Mouse (Mus musculus) layer of hippocampus, postnatal 14 days (tissue): ENCODE data around the gene Rab37. TPM values are rescaled to one million over a fixed set of nuclear protein-coding genes. Genes with fewer than 3 reads are reported as not detected.

Experiments used
- DNase-seq, 2 experiments: peaks; one replicate each; pipeline ENCODE4 v3.0.0; 2021 to 2022; ENCODE audit warnings: low spot score in 2 of 2, mixed read lengths in 1 of 2
- total RNA-seq, 2 experiments: library from RNA; stranded (reverse); gene quantifications; 2 replicates each; pipeline ENCODE4 v1.2.3; 2021

Rab37 gene
- total RNA-seq, 2 experiments from 2014 or later, result 1.6 to 5.1 TPM

DNA sequence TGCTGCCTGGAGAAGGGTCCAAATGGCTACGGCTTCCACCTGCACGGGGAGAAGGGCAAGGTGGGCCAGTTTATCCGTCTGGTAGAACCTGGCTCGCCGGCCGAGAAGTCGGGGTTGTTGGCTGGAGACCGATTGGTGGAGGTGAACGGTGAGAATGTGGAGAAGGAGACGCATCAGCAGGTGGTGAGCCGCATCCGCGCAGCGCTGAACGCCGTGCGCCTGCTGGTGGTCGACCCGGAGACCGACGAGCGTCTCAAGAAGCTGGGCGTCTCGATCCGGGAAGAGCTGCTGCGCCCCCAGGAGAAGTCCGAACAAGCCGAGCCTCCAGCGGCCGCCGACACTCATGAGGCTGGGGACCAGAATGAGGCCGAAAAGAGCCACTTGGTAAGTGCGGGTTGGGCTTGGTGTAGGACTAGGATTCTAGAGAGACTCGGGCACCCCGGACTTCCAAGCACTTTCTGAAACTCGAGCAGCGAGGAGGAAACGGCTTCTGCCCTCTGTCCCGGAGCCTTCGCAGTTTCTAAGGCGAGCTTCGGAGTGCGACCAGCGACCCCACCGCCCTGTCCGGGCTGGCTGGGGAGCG lies 72.4 kb downstream of the Rab37 start:
- DNase-seq, result no peak

DNA sequence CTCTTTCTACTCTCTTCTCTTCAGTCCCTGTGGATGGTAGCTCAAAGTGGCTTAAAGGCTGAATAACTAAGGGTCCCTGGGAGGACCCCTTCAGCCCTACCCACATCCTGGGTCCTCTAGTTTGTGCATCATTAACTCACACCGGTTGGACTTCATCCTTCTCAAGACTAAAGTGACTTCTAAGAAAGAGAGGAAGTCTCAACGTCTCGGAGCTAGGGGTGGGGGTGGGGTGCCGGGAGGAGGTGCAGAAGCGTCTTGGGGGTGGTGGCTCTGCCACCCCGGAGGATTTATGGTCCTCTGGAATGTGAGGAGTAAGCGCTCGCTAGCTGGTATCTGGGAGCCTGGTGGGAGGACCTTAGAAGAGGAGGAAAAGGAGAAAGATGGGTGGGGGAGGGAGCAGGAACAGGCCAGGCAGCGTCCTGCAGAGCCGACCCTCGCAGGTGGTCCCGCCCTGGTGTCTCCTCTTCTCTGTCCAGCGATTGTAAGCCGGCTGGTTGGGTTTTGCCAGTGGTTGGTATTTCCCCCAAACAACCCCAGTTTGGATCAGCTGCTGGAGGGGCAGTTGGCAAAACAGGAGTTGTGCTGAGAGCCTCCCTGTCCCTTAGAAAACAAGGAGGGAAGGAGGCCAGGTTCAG lies 73.2 kb downstream of the Rab37 start:
- DNase-seq, result no peak

DNA sequence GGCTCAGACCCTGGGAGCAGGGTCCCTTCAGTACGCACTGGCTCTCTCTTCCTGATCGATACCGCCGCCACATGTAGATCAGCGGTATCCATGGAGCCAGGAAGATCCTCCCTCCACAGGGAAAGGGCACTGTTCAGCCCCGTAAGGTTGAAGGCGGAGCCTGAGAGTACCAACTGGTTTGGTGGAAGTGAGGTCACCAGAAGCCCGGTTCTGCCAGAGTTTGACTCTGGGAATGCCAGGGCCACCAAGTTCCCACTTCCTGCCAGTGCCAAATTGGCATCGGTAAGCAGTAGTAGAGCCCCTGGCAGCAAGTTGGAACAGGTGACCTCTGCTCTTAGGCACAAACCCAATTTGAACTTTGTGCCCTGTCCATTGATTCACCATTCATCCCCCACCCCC lies 73.7 kb downstream of the Rab37 start:
- peak in 1 of 2 experiments; percentile 77 for DNase-seq

DNA sequence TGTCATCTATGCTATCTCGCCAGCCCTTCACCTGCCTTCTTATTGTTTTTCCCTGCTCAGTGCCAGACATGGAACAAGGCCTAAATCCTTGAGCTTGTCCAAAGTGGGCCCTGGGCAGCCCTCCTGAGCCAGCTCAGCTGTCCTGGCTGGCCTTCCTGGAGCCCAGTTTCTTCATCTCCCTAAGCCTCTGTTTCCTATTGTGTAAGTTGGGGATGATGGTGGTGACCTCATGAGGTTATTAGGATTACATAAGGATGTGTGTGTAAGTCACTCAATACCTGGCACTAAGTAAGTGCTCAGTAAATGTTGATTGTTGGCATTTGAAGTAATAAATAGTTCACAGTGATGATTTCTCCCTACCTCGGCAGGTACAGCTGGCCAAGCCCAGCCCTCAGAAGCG lies 75.5 kb downstream of the Rab37 start:
- no peak for DNase-seq

DNA sequence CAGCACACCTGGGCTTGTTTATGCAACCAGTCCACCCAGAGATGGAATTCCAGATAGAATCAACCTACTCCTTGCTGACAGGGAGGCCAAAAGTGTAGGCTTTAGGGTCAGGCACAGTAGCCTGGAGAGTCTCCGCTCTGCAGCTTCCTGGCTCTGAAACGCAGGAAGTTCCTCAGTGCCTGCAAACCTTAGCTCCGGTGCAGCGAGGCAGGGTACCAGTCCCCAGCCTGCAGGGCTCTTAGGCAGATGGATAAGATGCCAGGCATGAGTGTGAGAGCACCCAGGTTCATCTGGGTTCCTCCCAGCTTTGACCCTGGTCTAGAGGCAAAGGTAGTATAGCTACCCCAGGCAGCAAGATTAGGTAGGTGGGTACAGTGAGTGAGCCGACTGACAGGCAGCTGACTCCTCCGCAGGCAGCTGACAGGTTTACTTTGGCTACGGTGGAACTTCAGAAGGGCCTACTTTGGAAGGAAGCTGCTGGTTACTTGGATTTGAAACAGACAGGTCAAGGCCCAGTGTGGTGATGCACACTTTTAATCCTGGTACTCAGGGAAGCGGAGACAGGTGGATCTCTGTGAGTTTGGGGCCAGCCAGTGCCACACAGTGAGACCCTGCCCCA lies 76.5 kb downstream of the Rab37 start:
- no peak for DNase-seq

DNA sequence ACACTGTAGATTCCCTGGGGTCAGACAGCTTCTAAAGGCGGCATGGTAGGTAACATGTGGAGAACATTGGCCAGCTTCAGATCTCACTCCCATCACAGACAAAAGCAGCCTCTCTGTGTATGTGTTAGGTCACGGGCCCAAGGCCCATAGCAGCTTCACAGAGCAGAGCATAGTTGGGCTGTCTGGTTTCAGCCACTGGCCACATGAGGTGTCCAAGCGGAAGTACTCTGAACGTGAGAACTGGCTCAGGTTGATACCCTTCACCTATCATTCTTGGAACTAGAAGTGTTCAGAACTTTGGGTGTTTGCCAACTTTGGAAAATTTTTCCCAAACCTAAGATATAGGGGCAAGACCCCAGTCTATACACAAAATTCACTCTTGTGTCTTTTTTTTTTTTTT lies 78.2 kb downstream of the Rab37 start:
- DNase-seq, result no peak

DNA sequence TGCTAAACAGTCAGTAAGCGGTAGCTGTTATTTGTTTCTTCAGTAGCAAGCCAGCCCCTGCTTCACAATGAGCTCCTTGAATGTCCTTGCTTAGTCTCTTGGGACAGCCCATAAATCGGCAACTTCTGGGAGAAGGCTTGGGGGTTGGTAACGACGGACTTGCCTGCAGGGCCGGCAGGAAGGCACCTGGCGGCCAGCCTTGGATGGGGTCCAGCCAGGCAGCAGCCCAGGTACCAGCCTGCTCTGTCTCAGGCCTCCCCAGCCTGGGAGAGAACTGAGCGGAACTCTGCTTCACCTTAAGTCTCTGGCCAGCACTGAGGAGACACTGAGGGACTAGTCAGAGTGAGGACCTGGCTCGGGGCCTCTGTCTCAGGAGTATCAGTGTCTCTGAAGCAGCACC lies 79.9 kb downstream of the Rab37 start:
- DNase-seq, result no peak

DNA sequence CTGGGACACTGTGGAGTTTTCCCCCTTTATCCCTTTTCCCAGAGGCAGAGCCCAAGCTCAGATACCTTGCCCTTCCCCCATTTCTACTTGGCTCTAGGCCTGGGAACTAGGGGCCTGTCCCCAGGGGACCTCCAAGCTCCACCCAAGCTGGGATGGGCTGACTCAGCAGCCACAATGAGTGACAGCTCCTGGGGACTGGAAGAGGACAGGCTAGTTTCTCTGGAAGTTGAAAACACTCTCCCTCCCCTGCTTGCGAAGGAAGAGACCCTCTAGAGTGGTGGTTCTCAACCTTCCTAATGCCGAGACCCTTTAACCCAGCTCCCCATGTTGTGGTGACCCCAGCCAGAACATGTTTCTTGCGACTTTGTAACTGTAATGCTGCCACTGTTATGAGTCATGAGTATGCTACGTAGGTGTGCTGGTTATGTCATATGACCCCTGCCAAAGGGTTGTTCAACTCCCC lies 81.6 kb downstream of the Rab37 start:
- no peak for DNase-seq

DNA sequence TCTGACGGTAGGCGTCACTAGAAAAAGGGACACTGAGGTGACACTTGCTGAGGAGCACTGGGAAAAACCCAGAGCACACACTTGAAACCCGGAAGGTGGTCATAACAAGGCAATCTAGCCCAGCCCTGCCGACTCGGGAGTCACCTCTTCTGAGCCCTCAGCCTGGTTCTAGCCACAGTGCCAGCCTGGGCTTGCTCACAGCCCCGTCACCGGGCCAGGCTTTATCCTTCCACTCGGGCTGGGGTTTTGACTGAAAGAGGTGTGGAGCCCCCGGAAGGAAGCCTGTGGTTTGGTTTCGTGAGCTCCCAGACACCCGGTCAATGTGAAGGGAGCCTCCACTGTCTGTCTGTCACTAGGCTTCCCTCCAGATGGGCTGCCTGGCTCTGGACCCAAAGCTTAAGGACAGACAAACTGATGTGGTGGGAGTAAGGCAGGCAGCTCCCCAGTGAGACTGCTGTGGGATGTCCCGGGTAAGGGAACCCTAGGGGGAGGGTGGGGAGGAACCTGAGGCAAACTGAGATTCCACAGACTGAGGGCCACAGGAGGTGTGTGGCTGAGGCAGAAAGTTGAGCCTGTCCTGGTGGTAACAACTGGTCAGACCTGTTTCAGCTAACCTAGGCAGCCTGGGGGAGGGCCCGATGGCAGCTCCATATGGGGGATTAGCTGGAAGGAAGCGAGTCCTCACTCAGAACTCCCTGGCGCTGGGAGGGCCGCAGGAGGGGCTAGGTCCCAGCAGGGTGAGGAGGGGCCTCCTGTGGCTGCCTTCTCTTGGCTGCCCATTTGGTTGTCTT lies 82.5 kb downstream of the Rab37 start:
- DNase-seq, result no peak

DNA sequence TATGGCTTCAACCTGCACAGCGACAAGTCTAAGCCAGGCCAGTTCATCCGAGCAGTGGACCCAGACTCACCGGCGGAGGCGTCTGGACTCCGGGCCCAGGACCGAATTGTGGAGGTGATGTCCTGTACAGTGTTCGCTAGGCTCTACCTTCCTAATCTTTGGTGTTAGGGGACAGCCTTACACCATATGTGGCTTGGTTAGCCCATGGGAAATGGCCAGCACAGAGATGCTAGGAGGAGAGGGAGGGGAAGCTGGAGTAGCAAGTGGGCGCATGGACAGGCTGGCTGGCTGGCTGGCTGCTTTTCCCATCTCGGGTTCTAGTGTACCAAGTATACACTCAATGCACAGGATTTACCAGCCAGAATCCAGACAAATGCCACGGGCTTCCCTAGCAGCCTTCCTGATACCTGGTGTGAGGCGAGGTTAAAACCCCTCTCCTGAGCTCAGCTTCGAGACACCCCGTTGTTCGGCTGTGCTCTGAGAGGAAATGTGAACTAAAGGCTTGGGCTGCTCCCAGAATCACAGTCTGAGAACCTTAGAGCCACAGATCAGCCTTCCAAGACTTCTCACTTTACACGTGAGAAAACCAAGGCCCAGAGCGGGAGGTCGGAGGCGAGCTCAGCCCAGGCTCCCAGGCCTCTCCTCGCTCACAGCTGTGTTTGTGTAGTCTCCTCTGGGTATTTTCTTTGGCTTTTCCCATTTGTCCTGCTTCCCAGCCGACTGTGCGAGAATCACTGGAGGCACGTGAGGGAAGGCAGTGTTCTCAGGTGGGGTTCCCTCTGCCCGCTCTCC lies 85.4 kb downstream of the Rab37 start:
- no peak for DNase-seq

DNA sequence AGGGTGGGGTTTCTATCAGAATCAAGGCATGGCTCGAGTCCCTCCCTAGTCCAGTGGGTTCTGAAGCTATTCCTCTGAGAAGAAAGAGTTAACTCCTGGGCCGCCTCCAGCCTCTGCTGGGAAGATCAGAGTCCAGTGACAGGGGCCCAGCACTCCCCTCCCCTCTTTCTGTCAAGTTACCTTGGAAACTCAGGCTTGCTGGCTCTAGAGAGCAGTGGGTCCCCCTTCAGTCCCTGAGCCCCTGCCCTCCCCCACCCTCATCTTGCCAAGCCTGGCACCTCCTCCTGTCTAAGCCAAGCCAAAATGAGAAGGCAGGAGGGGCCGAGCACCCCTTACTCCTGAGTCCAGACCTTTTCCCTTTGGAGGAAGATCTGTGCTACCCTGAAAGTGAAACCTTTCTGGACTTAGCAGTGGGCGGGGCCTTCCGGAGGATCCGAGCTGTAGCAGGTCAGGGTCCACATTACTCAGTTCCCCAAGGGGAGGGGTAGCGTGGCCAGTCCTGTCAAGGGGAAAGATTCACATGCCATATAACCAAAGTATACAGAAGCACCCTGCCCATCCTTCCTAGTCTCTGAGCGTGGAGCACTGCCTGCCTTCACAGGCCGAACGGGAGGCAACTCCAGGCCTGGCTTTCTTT lies 86.4 kb downstream of the Rab37 start:
- DNase-seq, result peak in 1 of 2 experiments; percentile 49

DNA sequence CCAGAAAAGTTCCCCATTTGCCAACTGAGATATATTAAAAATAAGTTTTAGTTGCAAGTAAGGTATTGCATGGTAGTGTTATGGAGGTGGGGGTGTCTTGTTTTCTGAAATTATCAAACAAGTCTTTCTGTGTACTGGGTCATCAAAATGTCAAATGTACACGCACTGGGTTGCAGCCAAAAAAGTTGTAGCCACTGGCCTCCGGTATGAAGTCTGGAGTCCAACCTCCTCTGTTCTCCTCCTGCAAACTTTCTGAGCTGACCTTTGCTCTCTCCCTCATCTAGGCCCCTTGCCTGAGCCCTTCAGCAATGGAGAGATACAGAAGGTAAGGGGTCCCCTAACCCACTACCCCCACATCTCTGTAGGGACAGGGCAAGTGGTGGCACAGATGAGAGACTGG lies 87.5 kb downstream of the Rab37 start:
- DNase-seq, result no peak

DNA sequence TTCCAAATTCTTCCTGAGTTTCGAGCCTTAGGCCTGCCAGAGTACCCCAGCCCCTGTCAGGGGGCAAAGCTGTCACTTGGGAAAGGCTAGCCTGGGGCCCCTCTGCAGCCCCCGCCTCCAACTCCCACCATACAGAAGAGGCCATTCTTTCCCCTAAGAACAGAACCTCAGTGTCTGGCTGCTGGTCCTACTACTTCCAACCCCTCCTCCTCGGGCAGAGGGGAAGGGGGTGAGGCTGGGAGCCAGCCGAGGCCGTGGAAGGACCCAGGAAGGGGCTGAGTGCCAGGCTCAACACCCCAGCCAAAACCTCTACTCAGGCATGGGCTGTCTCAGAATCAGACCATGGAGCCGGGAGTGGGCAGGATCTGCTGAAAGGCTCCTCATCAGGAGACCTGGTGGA lies 88.0 kb downstream of the Rab37 start:
- peak in 1 of 2 experiments; percentile 77 for DNase-seq

DNA sequence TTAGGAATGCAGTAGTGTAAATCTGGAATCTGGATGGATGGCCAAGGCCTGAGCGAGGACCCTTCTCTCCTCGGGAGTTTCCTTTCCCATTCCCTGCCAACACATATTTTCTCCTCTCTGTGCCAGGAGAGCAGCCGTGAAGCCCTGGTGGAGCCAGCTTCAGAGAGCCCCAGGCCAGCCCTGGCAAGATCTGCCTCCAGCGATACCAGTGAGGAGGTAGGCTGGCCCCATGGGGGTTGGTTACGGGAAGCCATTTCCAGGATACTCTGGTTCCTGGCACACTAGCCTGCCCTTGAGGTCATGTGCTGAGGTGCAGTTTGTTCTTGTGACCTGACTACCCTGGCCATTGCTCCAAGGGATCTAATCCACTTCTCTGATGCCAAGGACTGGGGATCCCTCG lies 88.7 kb downstream of the Rab37 start:
- DNase-seq, result no peak

DNA sequence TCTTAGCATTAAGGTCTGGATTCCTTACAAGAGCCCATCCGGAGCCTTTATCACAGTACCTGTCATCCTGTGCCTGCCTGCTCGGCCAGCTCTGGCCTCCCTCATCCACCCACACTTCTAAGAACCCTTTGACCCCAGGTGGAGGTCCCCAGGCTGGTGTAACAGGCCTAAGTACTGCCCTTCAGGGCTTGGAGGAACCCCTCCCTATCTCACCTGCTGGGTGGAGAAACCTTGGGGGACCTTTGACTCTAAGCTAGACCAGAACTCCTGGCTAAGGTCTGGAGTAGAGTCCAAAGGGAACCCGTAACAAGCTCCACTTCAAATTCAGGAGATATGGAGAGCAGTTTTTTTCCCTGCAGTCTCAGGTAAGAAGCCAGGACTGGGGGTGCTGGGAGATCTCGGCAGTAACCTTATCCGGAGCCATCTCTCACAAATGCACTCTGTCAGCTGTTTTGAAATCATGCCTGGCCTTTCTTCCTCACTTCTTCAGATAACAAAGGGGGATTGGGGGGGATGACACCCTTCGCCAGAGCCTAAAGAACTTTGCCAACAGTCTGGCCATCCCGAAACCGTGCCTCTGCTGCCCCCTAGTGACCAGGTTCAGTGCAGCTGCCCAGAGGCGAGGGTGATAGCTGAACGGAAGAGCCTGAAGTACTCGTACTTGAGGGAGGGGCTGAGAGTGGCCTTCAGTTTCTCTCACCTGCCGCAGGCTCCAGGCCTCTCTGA lies 90.8 kb downstream of the Rab37 start:
- DNase-seq, result peak; percentile 75 to 78

DNA sequence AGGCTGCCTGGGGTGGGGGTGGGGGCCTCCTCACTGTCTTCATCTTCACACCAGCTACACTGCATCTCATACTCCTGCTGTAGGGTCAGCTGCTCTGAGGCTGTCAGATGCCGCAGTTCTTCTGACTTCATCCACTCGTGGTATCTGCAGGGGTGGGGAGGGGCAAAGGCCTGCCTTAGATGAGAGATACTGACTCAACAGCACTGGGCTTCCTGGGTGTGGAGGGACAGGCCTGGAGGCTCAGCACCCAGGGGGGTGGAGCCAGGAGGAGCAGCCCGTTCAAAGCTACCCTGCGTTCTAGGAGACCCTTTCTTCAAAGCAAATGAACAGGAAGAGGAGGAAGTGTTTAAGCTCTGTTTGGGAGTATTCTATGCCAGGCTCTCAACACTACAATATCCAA lies 93.7 kb downstream of the Rab37 start:
- DNase-seq, result no peak

DNA sequence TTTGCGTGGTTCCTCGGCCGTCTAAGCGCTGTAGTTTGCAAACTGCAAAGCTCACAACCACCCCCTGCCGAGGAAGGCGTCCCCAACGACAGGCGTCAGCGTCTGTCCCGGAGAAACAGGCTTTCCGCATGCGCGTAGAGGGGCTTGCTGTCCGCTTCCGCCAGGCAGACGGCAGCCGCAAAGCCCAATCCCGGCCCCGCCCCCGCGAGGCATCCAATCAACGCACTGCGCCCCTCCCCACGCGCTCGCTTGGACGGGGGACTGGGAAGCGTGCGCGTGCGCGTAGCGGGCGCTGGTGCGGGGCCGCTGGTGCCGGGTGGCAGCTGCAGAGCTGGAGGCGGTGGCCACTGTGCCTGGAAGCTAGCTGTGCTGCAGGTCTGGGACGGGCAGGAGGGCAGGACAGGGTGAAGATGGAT lies 96.0 kb downstream of the Rab37 start, which contains the start of gene Tmem104:
Gene Tmem104 (plus strand): TSS at position 264 of the 416 bp plus-strand sequence.
- DNase-seq, result peak; percentile 98 to 99

DNA sequence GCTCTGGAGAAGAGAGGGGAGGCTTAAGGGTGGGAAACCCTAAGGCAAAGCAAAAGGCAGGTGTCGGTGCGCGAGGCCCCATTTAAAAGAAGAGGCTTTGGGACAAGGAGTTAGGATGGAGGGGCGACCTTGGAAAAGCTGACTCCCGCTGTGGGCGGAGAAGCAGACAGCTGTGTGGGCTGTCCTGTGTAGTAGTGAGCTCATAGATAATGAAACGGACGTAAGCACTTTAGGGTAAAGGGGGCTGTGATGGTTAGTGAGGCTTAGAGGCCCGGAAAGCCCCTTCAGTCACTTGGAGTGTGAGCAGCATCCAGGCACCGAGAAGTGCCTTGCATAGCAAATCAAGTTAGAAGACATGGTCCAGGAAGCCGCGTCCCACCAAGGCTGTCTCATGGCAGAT lies 96.5 kb downstream of the Rab37 start, which contains the start of gene Nat9:
Gene Nat9 (minus strand): TSS at position 167 of the 400 bp plus-strand sequence.
- no peak for DNase-seq

DNA sequence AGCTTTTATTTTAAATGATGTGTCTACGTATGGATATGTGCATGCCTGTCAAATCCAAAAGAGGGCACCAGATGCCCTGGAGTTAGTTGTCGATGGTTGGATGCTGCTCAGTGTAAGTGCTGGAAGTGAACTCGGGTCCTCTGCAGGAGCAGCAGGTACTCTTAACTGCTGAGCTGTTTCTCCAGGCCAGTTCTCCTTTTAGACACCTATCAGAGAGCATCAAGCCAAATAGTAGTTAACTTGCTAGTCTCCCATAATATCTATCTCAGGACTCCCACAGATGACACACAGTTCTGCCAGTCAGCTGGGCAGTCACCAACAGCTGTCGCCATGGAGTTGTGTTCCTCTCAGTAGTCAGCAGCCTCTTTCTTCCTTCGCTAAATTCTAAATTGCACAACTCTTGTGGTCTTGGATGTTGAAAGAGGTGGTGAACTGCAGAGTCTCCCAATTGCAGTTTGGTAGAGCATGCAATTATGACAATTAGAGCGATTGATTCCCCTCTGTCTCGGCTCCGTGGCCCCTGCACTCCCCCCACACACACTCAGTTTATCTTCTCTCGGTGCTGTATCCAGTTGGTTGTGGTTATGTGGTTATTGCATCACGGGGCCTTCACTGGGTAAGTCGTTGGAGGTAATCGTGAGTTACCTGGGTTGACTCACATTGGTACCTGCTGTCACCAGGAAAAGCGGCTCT lies 97.5 kb downstream of the Rab37 start:
- no peak for DNase-seq
